Mouse (Mus musculus) midbrain, embryonic 16.5 days (tissue): ENCODE results near the gene Kiss1r. TPM values are rescaled to one million over a fixed set of nuclear protein-coding genes. Genes with fewer than 3 reads are reported as not detected.

ENCODE experiments used
- polyA plus RNA-seq: library from polyadenylated mRNA; unstranded; fragments of >200 nt; fragmentation: Nextera tagmentation; extraction: Ambion mirVana; gene quantifications from 2 replicates; pipeline ENCODE4 v1.2.1, GENCODE M21; 2015

Gene Kiss1r
- polyA plus RNA-seq, 1 experiment from 2014 or later, result 3.5 TPM

Other genes starting within 250 kb of the Kiss1r start
- 96.1 and 107 TPM in 2 replicates for gene Tpgs1, start 247.6 kb upstream of the Kiss1r start, polyA plus RNA-seq
- gene Cdc34, start 234.8 kb upstream of the Kiss1r start, polyA plus RNA-seq, result 73.1 and 81.9 TPM in 2 replicates
- 1.6 and 1.8 TPM in 2 replicates for gene Gzmm, start 228.0 kb upstream of the Kiss1r start, polyA plus RNA-seq
- gene Bsg, start 212.5 kb upstream of the Kiss1r start, polyA plus RNA-seq, result 844 and 915 TPM in 2 replicates
- 0.87 and 0.89 TPM in 2 replicates for gene Hcn2, start 200.3 kb upstream of the Kiss1r start, polyA plus RNA-seq
- 45.3 and 45.9 TPM in 2 replicates for gene Polrmt, start 170.4 kb upstream of the Kiss1r start, polyA plus RNA-seq
- gene Fgf22, start 161.9 kb upstream of the Kiss1r start, polyA plus RNA-seq, result 1.8 TPM in 2 replicates
- 90.2 and 92.3 TPM in 2 replicates for gene Rnf126, start 150.0 kb upstream of the Kiss1r start, polyA plus RNA-seq
- 2.2 and 3.5 TPM in 2 replicates for gene Fstl3, start 139.7 kb upstream of the Kiss1r start, polyA plus RNA-seq
- 0.19 TPM in 2 replicates for gene Prss57, start 126.0 kb upstream of the Kiss1r start, polyA plus RNA-seq
- 318 and 333 TPM in 2 replicates for gene Palm, start 123.4 kb upstream of the Kiss1r start, polyA plus RNA-seq
- gene Misp, start 96.0 kb upstream of the Kiss1r start, polyA plus RNA-seq, result 0.34 and 0.73 TPM in 2 replicates
- 58.8 and 65.1 TPM in 2 replicates for gene Ptbp1, start 62.5 kb upstream of the Kiss1r start, polyA plus RNA-seq
- gene Prtn3, start 42.5 kb upstream of the Kiss1r start, polyA plus RNA-seq, result 12.5 and 12.7 TPM in 2 replicates
- 471 and 472 TPM in 2 replicates for gene Plppr3, start 42.3 kb upstream of the Kiss1r start, polyA plus RNA-seq
- gene Elane, start 30.7 kb upstream of the Kiss1r start, polyA plus RNA-seq, result not detected in 2 replicates
- gene Cfd, start 26.1 kb upstream of the Kiss1r start, polyA plus RNA-seq, result 0.20 TPM in 1 of 2 replicates, not detected in the other
- 55.4 and 56.6 TPM in 2 replicates for gene Med16, start 8.0 kb upstream of the Kiss1r start, polyA plus RNA-seq
- gene Gm26602, start 6.1 kb upstream of the Kiss1r start, polyA plus RNA-seq, result 2.6 and 13.4 TPM in 2 replicates
- 273 and 293 TPM in 2 replicates for gene R3hdm4, start 4.2 kb downstream of the Kiss1r start, polyA plus RNA-seq
- gene Arid3a, start 10.1 kb downstream of the Kiss1r start, polyA plus RNA-seq, result 1.7 and 2.2 TPM in 2 replicates
- gene Wdr18, start 43.2 kb downstream of the Kiss1r start, polyA plus RNA-seq, result 79.5 and 89.4 TPM in 2 replicates
- gene Grin3b, start 53.7 kb downstream of the Kiss1r start, polyA plus RNA-seq, result 0.20 and 0.28 TPM in 2 replicates
- gene Tmem259, start 67.4 kb downstream of the Kiss1r start, polyA plus RNA-seq, result 15.3 and 16.2 TPM in 2 replicates
- gene Cnn2, start 71.6 kb downstream of the Kiss1r start, polyA plus RNA-seq, result 25.7 and 26.2 TPM in 2 replicates
- 4.1 and 4.8 TPM in 2 replicates for gene Abca7, start 79.5 kb downstream of the Kiss1r start, polyA plus RNA-seq
- gene Arhgap45, start 99.7 kb downstream of the Kiss1r start, polyA plus RNA-seq, result 1.2 TPM in 2 replicates
- gene Polr2e, start 122.8 kb downstream of the Kiss1r start, polyA plus RNA-seq, result 124 and 131 TPM in 2 replicates
- 509 and 552 TPM in 2 replicates for gene Gpx4, start 130.2 kb downstream of the Kiss1r start, polyA plus RNA-seq
- gene Sbno2, start 188.6 kb downstream of the Kiss1r start, polyA plus RNA-seq, result 11.6 and 12.5 TPM in 2 replicates
- gene Stk11, start 198.8 kb downstream of the Kiss1r start, polyA plus RNA-seq, result 14.2 and 15.4 TPM in 2 replicates
- 433 and 454 TPM in 2 replicates for gene Atp5d, start 221.7 kb downstream of the Kiss1r start, polyA plus RNA-seq
- 70.3 and 81.6 TPM in 2 replicates for gene Cbarp, start 223.9 kb downstream of the Kiss1r start, polyA plus RNA-seq
- gene Midn, start 231.3 kb downstream of the Kiss1r start, polyA plus RNA-seq, result 15.5 and 21.1 TPM in 2 replicates
- gene Cirbp, start 249.0 kb downstream of the Kiss1r start, polyA plus RNA-seq, result 380 and 398 TPM in 2 replicates